ENCODE assay signal across 9 mouse cellular contexts in the genomic region with DNA sequence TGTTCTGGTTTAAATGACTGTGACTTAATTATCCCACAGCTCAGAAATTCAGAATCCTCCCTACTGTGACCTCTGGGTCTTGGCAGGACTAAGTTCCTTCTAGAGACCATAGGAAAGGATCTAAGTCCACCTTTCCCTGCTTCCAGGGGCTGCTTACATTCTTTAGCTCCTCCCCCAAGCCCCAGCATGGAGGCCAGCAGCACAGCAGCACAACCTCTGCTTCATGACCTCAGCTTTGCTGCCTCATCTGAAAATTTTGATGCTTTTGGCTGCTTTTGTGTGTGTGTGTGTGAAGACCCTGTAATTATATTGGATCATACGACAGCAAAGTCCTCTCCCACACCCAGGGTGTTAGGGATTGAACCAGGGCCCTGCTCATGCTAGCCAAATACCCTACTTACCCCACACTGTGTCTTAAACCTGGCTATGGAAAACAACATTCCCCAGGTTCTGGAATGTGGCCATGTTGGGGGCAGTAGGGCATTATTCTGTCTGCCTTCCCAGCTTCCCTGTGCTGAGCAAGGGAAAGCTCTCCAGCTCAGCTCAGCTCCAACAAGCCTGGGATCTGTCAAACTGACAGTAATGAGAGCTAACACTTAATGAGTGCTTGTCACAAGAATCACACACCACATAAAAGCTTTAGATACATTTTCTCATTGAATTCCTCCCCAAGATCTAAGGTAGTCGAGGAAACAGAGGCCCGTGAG.
DNase-seq lines count a peak whose midpoint lies in the region; ATAC-seq and TF ChIP-seq lines count a peak whose summit lies in the region.
"Had no signal": no experiment of that assay in that cellular context is flagged by ENCODE, and none has a peak within 500 bp of the region (broad histone marks: within the 10 kb centered on the region; RNA-seq: fewer than 3 reads in every experiment).

No protein-coding gene starts in this region.

- H3K4me1 ChIP-seq in heart, embryonic 12.5 days (replicated peaks), result peaks cover 40% of the 10 kb centered on the region
- H3K4me1 ChIP-seq in kidney, embryonic 15.5 days, result peaks cover 22% of the 10 kb centered on the region

- no peak for TF ChIP-seq POLR2A in brain, embryonic 14.5 days (IDR thresholded peaks at IDR 0.05; ENCODE audit: borderline replicate concordance, extremely low read depth, insufficient read depth, insufficient read length, poor library complexity, severe bottlenecking)

- TF ChIP-seq CTCF in brain, embryonic 14.5 days (IDR thresholded peaks at IDR 0.05; ENCODE audit: borderline replicate concordance, extremely low read depth, insufficient read depth, insufficient read length), result no peak

- peak overlapping the region; percentile 87 for H3K27ac ChIP-seq in heart, embryonic 12.5 days (ENCODE audit: poor library complexity, severe bottlenecking)
- H3K27ac ChIP-seq in kidney, embryonic 15.5 days, result peak overlapping the region; percentile 41
- H3K27ac ChIP-seq: liver, embryonic 14.5 days had no signal

- peak; percentile 79 for DNase-seq in brain, embryonic 14.5 days (ENCODE audit: low read depth)
- DNase-seq in cerebellum, postnatal 36 days, result peak; percentile 50 to 53
- no peak for DNase-seq in layer of hippocampus, adult 9-10 months (ENCODE audit: low spot score)
- DNase-seq in layer of hippocampus, adult 8-10 months (ENCODE audit: low spot score in 2 of 2), result no peak
- no peak for DNase-seq in layer of hippocampus, postnatal 25 days (ENCODE audit: extremely low spot score in 1 of 2, low spot score in 1 of 2)

- no peak overlapping the region for H3K9ac ChIP-seq in heart, embryonic 12.5 days
- no peak overlapping the region for H3K9ac ChIP-seq in kidney, embryonic 15.5 days
- H3K9ac ChIP-seq: liver, embryonic 14.5 days had no signal

- 20% methylated on average over 3 of the region's 3 CpGs for WGBS in heart, embryonic 12.5 days
- WGBS in kidney, embryonic 15.5 days, result 34% methylated on average over 3 of the region's 3 CpGs

- no peak overlapping the region for H3K4me3 ChIP-seq in heart, embryonic 12.5 days
- no peak overlapping the region for H3K4me3 ChIP-seq in kidney, embryonic 15.5 days (replicated peaks)

- H3K27me3 ChIP-seq in heart, embryonic 12.5 days (replicated peaks), result no peaks in the 10 kb centered on the region
- no peaks in the 10 kb centered on the region for H3K27me3 ChIP-seq in kidney, embryonic 15.5 days

- no peaks in the 10 kb centered on the region for H3K36me3 ChIP-seq in heart, embryonic 12.5 days
- H3K36me3 ChIP-seq in kidney, embryonic 15.5 days, result no peaks in the 10 kb centered on the region

- ATAC-seq in heart, embryonic 12.5 days (ENCODE audit: insufficient number of reproducible peaks, low FRiP score), result peak; percentile 85
- ATAC-seq in kidney, embryonic 15.5 days (replicated peaks; ENCODE audit: low FRiP score), result peak; percentile 80
- no peak for ATAC-seq in frontal cortex, adult (ENCODE audit: low TSS enrichment)

- no peaks in the 10 kb centered on the region for H3K9me3 ChIP-seq in heart, embryonic 12.5 days (replicated peaks)
- no peaks in the 10 kb centered on the region for H3K9me3 ChIP-seq in kidney, embryonic 15.5 days (replicated peaks)

- 0 out of 2 replicates have a peak overlapping the region, but pooled peaks have one; percentile 1 for H3K4me2 ChIP-seq in heart, embryonic 12.5 days
- no peak overlapping the region for H3K4me2 ChIP-seq in kidney, embryonic 15.5 days

Comparison
In these comparisons a context has a peak if more than half of its experiments do, and no peak if none do; other contexts are left out.
1. DNase-seq: peak in brain, embryonic 14.5 days (single experiment) and cerebellum, postnatal 36 days (2 of 2); none in layer of hippocampus, adult 9-10 months (single experiment), layer of hippocampus, adult 8-10 months (0 of 2) and layer of hippocampus, postnatal 25 days (0 of 2).